Mouse (Mus musculus): ENCODE data around the gene St8sia1.

GRCm38 (mm10) chr6:143008865-143009264 is 44.6 kb upstream of the St8sia1 start:
- no peak for TF ChIP-seq POLR2A (IDR thresholded peaks at IDR 0.05; ENCODE audit: control insufficient read depth, low read depth, low read length)
- TF ChIP-seq CTCF (IDR thresholded peaks at IDR 0.05; ENCODE audit: control insufficient read depth, insufficient read depth, insufficient replicate concordance, low read depth, low read length) = no peak
